Mouse (Mus musculus): ENCODE data around the gene Pla2g2c. TPM values are rescaled to one million over a fixed set of nuclear protein-coding genes. Genes with fewer than 3 reads are reported as not detected.

Gene Pla2g2c
- polyA plus RNA-seq, 1 experiment from 2014 or later: 0.69 TPM

GRCm38 (mm10) chr4:138697166-138697860 lies 27.3 kb upstream of the Pla2g2c start:
- Histone ChIP-seq H3K27me3 (peaks cover 37% of the 10 kb centered on the region), H3K36me3 (no peaks in the 10 kb centered on the region), H3K9ac (no peak overlapping the region), H3K27ac (no peak overlapping the region), H3K9me3 (no peaks in the 10 kb centered on the region), H3K4me3 (no peak overlapping the region), H3K4me2 (no peak overlapping the region), H3K4me1 (no peaks in the 10 kb centered on the region)
- ATAC-seq (ENCODE audit: insufficient number of reproducible peaks, insufficient read depth, low FRiP score, low TSS enrichment, low read depth): no peak
- WGBS: 44% methylated on average over 8 of the region's 10 CpGs

- WGBS: 53% methylated on average over 2 of the region's 2 CpGs
- Histone ChIP-seq H3K9ac (no peak overlapping the region), H3K4me2 (no peak overlapping the region)
Observed at GRCm38 (mm10) chr4:138698296-138698695, 26.3 kb upstream of the Pla2g2c start.

GRCm38 (mm10) chr4:138700184-138700982 lies 24.2 kb upstream of the Pla2g2c start:
- ATAC-seq (ENCODE audit: insufficient number of reproducible peaks, insufficient read depth, low FRiP score, low TSS enrichment, low read depth): no peak
- Histone ChIP-seq H3K4me2 (no peak overlapping the region), H3K27me3 (peaks cover 35% of the 10 kb centered on the region), H3K27ac (no peak overlapping the region), H3K9me3 (no peaks in the 10 kb centered on the region), H3K9ac (no peak overlapping the region), H3K36me3 (no peaks in the 10 kb centered on the region), H3K4me3 (no peak overlapping the region), H3K4me1 (no peaks in the 10 kb centered on the region)
- 24% methylated on average over 15 of the region's 15 CpGs for WGBS

More at GRCm38 (mm10) chr4:138698296-138698695, 26.3 kb upstream of the Pla2g2c start:
- H3K27me3 ChIP-seq: peaks cover 34% of the 10 kb centered on the region
- H3K4me3 ChIP-seq: no peak overlapping the region
- no peaks in the 10 kb centered on the region for H3K4me1 ChIP-seq
- no peak for ATAC-seq (ENCODE audit: insufficient number of reproducible peaks, insufficient read depth, low FRiP score, low TSS enrichment, low read depth)
- no peaks in the 10 kb centered on the region for H3K36me3 ChIP-seq
- no peak overlapping the region for H3K27ac ChIP-seq
- no peaks in the 10 kb centered on the region for H3K9me3 ChIP-seq

GRCm38 (mm10) chr4:138701111-138701510 lies 23.5 kb upstream of the Pla2g2c start:
- no peak overlapping the region for H3K4me3 ChIP-seq
- no peaks in the 10 kb centered on the region for H3K36me3 ChIP-seq
- H3K9me3 ChIP-seq: no peaks in the 10 kb centered on the region
- no peak overlapping the region for H3K4me2 ChIP-seq
- H3K4me1 ChIP-seq: no peaks in the 10 kb centered on the region
- peaks cover 30% of the 10 kb centered on the region for H3K27me3 ChIP-seq
- H3K27ac ChIP-seq: no peak overlapping the region
- no peak overlapping the region for H3K9ac ChIP-seq
- 66% methylated on average over 8 of the region's 8 CpGs for WGBS
- ATAC-seq (ENCODE audit: insufficient number of reproducible peaks, insufficient read depth, low FRiP score, low TSS enrichment, low read depth): no peak

GRCm38 (mm10) chr4:138702031-138702430 lies 22.6 kb upstream of the Pla2g2c start:
- H3K36me3 ChIP-seq: no peaks in the 10 kb centered on the region
- H3K4me3 ChIP-seq: no peak overlapping the region
- H3K4me2 ChIP-seq: no peak overlapping the region
- H3K9me3 ChIP-seq: no peaks in the 10 kb centered on the region
- peaks cover 21% of the 10 kb centered on the region for H3K27me3 ChIP-seq
- H3K27ac ChIP-seq: no peak overlapping the region
- WGBS: 79% methylated on average over 2 of the region's 2 CpGs
- no peaks in the 10 kb centered on the region for H3K4me1 ChIP-seq
- ATAC-seq (ENCODE audit: insufficient number of reproducible peaks, insufficient read depth, low FRiP score, low TSS enrichment, low read depth): no peak
- H3K9ac ChIP-seq: no peak overlapping the region

- Histone ChIP-seq H3K9me3 (no peaks in the 10 kb centered on the region), H3K4me3 (no peak overlapping the region), H3K4me1 (no peaks in the 10 kb centered on the region), H3K27ac (no peak overlapping the region), H3K4me2 (no peak overlapping the region), H3K9ac (no peak overlapping the region), H3K27me3 (peaks cover 16% of the 10 kb centered on the region), H3K36me3 (no peaks in the 10 kb centered on the region)
- ATAC-seq (ENCODE audit: insufficient number of reproducible peaks, insufficient read depth, low FRiP score, low TSS enrichment, low read depth): no peak
- 75% methylated on average over 8 of the region's 8 CpGs for WGBS
Observed at GRCm38 (mm10) chr4:138702528-138702927, 22.1 kb upstream of the Pla2g2c start.

GRCm38 (mm10) chr4:138703591-138703990 lies 21.0 kb upstream of the Pla2g2c start:
- 55% methylated on average over 7 of the region's 7 CpGs for WGBS
- no peak overlapping the region for H3K9ac ChIP-seq
- no peak overlapping the region for H3K4me2 ChIP-seq
- H3K36me3 ChIP-seq: no peaks in the 10 kb centered on the region
- H3K4me1 ChIP-seq: no peaks in the 10 kb centered on the region
- H3K4me3 ChIP-seq: no peak overlapping the region
- H3K27ac ChIP-seq: no peak overlapping the region
- no peak for ATAC-seq (ENCODE audit: insufficient number of reproducible peaks, insufficient read depth, low FRiP score, low TSS enrichment, low read depth)
- H3K27me3 ChIP-seq: peaks cover 16% of the 10 kb centered on the region
- H3K9me3 ChIP-seq: no peaks in the 10 kb centered on the region

- Histone ChIP-seq H3K27ac (no peak overlapping the region), H3K4me3 (no peak overlapping the region), H3K27me3 (peaks cover 16% of the 10 kb centered on the region), H3K4me2 (no peak overlapping the region), H3K4me1 (no peaks in the 10 kb centered on the region), H3K36me3 (no peaks in the 10 kb centered on the region), H3K9ac (no peak overlapping the region), H3K9me3 (no peaks in the 10 kb centered on the region)
- ATAC-seq (ENCODE audit: insufficient number of reproducible peaks, insufficient read depth, low FRiP score, low TSS enrichment, low read depth): no peak
- WGBS: 72% methylated on average over 4 of the region's 4 CpGs
Observed at GRCm38 (mm10) chr4:138704169-138704568, 20.4 kb upstream of the Pla2g2c start.

- peaks cover 12% of the 10 kb centered on the region for H3K27me3 ChIP-seq
- no peaks in the 10 kb centered on the region for H3K4me1 ChIP-seq
- no peak overlapping the region for H3K4me3 ChIP-seq
- H3K9ac ChIP-seq: no peak overlapping the region
- ATAC-seq (ENCODE audit: insufficient number of reproducible peaks, insufficient read depth, low FRiP score, low TSS enrichment, low read depth): no peak
- WGBS: 92% methylated on average over 8 of the region's 8 CpGs
- no peak overlapping the region for H3K4me2 ChIP-seq
- no peak overlapping the region for H3K27ac ChIP-seq
- H3K9me3 ChIP-seq: no peaks in the 10 kb centered on the region
- H3K36me3 ChIP-seq: no peaks in the 10 kb centered on the region
Observed at GRCm38 (mm10) chr4:138706620-138707019, 18.0 kb upstream of the Pla2g2c start.

GRCm38 (mm10) chr4:138708636-138709035 lies 16.0 kb upstream of the Pla2g2c start:
- no peak for ATAC-seq (ENCODE audit: insufficient number of reproducible peaks, insufficient read depth, low FRiP score, low TSS enrichment, low read depth)
- H3K27me3 ChIP-seq: peaks cover 4% of the 10 kb centered on the region; the same call in 1 of the 2 replicates
- H3K4me3 ChIP-seq: no peak overlapping the region
- H3K9me3 ChIP-seq: no peaks in the 10 kb centered on the region
- no peak overlapping the region for H3K9ac ChIP-seq
- 14% methylated on average over 7 of the region's 7 CpGs for WGBS
- no peaks in the 10 kb centered on the region for H3K4me1 ChIP-seq
- H3K36me3 ChIP-seq: no peaks in the 10 kb centered on the region
- H3K4me2 ChIP-seq: no peak overlapping the region
- H3K27ac ChIP-seq: no peak overlapping the region

- Histone ChIP-seq H3K27me3 (0 out of 2 replicates have a peak, but pooled peaks cover 3% of the 10 kb centered on the region), H3K4me2 (no peak overlapping the region), H3K9ac (no peak overlapping the region), H3K9me3 (no peaks in the 10 kb centered on the region), H3K4me3 (no peak overlapping the region), H3K36me3 (no peaks in the 10 kb centered on the region), H3K27ac (no peak overlapping the region), H3K4me1 (no peaks in the 10 kb centered on the region)
- no peak for ATAC-seq (ENCODE audit: insufficient number of reproducible peaks, insufficient read depth, low FRiP score, low TSS enrichment, low read depth)
- 85% methylated on average over 11 of the region's 11 CpGs for WGBS
Observed at GRCm38 (mm10) chr4:138709246-138709645, 15.3 kb upstream of the Pla2g2c start.

GRCm38 (mm10) chr4:138709944-138710343 lies 14.6 kb upstream of the Pla2g2c start:
- 68% methylated on average over 7 of the region's 7 CpGs for WGBS
- H3K9me3 ChIP-seq: no peaks in the 10 kb centered on the region
- H3K9ac ChIP-seq: no peak overlapping the region
- ATAC-seq (ENCODE audit: insufficient number of reproducible peaks, insufficient read depth, low FRiP score, low TSS enrichment, low read depth): no peak
- no peaks in the 10 kb centered on the region for H3K36me3 ChIP-seq
- H3K27me3 ChIP-seq: 0 out of 2 replicates have a peak, but pooled peaks cover 1% of the 10 kb centered on the region
- no peak overlapping the region for H3K27ac ChIP-seq
- no peak overlapping the region for H3K4me3 ChIP-seq
- no peak overlapping the region for H3K4me2 ChIP-seq
- no peaks in the 10 kb centered on the region for H3K4me1 ChIP-seq

Data from embryonic facial prominence, embryonic 13.5 days (tissue).